Mouse (Mus musculus): Measurements from ENCODE around the gene Itga9. TPM values are rescaled to one million over a fixed set of nuclear protein-coding genes. Genes with fewer than 3 reads are reported as not detected.
A peak's percentile ranks its signal among the peaks of the same experiment; 100 is the strongest.

Gene Itga9
- total RNA-seq, 4 experiments from 2014 or later: 2.8 to 6.1 (median 4.4) TPM

DNA sequence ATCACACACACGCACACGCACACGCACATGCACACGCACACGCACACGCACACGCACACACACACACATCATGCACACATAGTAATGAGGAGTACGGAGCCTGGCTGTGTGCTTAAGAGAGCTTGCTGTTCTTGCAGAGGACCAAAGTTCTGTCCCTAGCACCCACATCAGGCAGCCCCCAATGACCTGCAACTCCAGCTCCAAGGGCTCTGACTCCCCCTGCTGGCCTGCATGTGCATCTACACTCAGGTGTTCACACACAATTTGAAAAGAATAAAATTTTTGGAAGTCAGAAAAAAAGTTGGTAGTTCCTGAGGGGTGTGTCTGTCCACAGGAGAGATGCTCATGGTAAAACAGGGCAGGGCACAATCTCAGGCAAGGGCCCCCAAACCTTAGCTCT lies 209.1 kb downstream of the Itga9 start:
- no peak for DNase-seq (ENCODE audit: low spot score in 2 of 2)

DNA sequence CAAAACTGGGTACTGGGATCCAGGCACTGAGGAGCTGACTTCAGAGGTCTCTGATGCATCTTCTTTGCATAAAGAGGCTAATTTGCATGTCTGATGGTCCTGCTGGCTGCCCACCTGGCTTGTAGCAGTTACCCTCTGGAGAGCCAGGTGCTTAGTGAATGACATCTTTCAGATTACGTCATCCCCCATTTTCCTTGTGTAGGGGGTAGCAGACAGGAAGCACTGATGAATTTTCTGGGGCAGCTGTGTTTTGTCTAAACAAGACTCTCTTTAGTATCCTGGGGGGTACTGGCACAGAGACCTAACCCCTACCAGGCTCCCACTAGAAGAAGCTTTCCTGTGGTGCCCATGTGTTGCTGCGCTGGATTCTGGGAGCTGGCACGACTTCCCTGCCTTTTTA lies 212.0 kb downstream of the Itga9 start:
- no peak for DNase-seq (ENCODE audit: low spot score in 2 of 2)

DNA sequence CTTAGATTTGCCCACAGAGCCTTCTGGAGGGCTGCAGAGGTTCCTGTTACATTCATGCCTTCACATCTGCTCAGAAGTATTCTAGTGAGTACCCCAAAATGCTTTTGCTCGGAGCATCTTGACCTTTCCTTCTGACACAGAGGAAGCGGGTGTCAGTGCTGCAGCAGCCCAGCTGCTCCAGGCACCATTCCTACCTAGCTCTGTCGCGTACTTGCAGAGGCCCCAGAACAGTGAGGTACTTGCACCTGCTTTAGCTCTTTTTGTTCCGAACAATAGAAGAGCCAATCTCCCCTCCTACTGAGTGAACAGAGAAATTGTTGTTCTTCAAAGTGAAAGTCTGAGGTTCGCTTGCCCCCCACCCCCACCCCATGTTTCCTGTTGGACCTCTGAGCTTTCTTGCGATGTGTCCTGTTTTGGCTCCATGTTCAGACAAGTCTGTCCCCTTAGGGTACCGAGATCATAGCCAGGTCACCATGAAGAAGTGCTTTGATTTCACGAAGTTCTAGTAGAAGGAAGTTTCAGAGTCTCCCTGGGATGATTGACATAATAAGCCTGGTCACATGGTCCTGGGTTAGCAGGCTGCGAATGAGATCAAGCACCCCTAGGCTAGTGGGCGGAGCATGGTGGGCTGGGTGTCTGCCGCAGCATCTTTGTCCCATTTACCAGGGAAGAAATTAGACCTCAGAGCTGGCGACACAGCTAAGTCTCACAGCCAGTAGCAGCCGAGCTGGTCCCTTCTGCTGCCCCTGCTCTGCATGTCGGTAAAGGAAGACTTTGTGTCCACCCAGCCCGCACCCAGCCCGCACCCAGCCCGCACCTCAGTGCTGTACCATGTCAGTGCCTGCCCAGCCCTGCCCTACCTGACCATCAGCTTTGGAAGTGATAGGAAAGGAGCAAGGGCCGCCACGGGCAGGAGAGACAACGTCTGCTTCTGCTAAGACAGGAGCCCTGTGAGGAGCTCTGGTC lies 215.0 kb downstream of the Itga9 start:
- DNase-seq (ENCODE audit: low spot score in 2 of 2): no peak

DNA sequence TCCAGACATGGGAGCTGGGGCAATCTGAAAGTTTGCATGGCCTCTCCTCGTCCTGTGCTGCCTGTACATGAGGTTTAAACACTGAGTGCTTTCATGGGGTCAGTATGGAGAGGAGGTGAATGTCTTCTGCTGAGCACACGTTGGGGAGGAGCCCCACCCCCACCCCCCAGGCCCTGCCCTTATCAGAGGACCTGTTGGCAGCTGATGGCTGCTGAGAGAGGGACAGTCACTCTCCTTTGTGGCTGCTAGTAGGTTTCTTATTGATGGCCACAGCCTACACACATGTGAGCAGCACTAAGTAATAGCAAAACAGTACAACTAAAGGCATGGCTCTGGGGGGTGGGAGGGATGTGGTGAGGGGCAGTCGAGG lies 215.7 kb downstream of the Itga9 start:
- no peak for DNase-seq (ENCODE audit: low spot score in 2 of 2)

DNA sequence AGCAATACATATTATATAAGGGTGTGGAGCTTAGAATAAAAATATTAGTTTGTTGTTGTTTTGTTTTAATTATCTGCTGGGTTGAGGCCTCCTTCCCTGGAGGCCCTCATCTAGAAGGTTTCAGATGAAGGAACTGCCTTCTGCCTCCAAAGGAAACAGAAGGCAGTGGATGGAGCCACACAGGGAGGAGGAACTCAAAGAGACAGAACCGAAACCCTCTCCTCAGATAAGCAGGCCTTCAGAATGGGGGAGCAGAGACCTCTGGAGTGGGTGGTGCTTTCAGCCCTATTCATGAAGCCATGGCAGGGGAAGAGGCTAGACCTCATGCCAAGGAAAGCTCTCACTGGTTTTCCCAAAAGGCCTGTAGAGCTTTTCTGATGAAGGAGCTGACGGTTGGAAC lies 216.1 kb downstream of the Itga9 start:
- DNase-seq (ENCODE audit: low spot score in 2 of 2): no peak

DNA sequence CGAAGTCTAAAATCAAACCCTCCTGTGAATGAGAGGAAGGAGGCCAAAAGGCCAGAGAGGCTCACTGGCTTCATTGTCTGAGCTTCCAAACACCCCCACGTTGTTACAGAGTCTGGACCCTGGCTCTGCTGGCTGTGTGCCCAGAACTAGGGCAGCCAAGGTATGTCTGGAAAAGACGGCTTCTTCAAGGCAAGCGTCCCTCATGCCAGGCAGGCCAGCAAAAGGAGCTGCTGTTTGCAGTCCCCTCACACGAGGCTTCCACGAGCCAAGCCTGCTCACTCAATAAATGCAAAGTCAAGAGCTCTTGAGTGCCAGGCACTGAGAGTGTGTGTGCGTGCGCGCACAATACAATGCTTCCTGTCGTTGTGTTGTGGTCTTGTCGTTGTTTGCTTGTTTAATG lies 224.6 kb downstream of the Itga9 start:
- peak in 1 of 2 experiments; percentile 28 for DNase-seq (ENCODE audit: low spot score in 2 of 2)

DNA sequence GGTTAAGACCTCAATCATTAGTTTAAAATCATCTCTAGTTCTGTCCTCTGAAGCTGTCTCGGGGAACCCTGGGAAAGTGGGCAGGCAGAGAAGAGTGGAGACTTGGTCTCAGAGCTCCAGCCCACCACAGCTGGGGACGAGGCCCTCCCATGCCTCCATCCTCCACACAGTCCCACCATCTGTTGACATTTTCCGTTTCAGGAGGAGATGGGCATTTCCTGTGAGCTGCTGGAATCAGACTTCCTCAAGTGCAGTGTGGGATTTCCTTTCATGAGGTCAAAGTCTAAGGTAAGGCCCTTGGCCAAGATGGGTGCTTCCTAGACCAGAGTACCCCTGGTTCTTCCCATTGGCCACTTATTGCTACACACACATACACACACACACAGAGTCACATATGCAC lies 226.0 kb downstream of the Itga9 start:
- DNase-seq (ENCODE audit: low spot score in 2 of 2): no peak

DNA sequence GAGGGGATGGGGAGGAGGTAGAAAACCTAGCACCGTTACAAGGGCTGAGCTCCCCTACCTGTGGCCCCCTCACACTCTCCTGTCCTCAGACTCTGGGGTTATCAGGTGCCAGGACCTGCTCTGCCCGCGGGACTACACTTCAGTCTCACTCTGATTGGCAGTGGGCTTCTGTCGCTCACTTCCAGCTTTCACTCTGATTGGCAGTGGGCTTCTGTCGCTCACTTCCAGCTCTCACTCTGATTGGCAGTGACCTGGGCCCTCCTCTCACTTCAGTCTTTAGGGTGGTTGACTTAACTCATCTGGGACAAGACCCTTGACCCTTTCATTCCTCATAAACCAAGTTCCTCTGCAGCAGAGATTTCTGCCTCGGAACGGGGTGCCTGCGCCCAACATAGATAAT lies 226.9 kb downstream of the Itga9 start:
- DNase-seq (ENCODE audit: low spot score in 2 of 2): no peak

DNA sequence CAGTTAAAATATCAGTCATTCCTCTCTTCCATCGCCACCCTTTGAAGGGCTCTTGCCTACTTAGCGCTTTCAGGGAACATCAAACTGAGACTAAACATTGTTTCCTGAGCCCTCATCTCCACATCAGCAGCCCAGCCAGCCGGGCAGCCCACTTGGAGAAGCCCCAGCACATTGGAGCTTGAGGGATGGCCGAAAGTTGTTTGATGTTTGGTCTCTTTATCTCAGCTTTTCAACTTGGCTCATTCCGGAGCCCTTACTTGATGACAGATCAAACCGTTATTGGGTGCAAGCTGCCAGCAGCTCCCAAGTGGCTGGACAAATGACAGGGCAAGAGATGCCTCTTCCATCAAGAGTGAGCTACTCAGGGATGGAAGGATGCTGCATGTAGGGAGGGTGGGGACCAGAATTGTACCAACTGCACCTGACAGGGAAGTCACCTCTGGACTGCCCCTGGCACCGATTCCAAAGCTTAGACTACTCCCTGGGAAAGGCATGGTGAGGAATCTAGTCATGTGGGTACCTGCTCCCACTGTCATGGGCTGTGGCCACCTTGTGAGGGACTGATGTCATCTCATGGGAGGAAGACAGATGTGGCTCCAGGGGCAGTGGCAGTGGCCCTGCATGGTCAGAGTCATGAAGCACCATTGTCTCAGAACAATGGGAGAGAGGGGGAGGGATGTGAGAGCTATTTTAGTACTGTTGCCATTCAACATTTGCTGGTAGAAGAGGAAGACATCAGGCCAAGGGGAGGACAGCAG lies 232.6 kb downstream of the Itga9 start:
- no peak for DNase-seq (ENCODE audit: low spot score in 2 of 2)

DNA sequence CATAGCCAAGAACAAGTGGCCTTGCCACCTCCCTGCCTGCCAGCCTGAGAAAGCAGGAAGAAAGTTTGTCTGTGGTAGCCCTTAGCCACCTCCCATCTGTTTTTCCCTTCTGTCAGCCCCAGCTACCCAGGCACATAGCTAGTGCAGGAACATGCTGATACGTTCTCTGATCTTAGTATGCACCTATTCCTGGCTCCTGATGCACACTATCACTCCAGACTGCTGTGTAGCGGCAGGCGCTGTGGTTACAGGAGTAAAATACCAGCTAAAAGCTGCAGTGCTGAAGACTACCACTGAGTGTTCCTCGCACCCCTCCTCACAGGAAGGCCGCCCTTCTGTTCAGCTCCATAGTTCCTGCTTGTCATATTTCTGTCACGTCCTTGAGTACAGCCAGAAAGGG lies 234.8 kb downstream of the Itga9 start:
- no peak for DNase-seq (ENCODE audit: low spot score in 2 of 2)

DNA sequence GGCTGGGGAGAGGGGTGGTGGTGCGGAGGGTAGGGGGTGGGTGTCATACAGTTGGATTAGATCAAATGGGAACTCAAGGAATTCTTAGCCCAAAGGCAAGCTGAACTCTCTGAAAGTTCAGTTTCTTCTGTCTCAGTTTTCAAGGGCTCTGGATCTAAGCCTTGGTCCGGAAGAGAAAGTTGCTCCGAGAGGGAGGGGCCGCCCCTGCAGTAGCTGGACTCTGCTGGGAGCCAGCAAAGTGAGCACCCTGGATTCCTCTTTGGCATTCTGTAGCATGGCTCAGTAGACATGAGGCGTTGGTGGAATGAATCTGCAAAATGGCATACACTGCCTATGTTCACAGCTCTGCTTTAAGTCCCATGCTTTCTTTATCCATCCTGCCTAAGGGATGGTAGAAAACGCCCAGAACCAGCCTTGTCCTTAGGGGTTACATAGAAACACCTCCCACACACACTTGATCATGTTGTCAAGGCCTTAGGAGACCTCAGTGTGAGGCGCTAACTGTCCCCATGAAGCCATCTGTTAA lies 235.5 kb downstream of the Itga9 start:
- DNase-seq (ENCODE audit: low spot score in 2 of 2): no peak

DNA sequence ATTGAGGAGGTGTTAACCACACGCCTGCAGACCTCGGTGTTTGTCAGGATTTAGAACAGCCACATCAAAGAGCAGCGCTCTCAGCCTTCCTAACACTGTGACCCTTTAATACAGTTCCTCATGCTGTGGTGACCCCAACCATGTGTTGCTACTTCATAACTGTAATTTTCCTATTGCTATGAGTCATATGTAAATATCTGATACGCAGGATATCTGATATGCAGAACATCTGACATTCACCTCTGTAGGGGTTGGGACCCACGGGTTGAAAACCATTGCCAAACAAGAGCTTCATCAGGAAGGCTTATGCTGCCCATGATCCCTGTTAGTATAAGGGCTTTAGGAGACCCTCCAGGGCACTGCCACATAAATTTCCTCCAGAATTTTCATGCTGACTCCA lies 237.2 kb downstream of the Itga9 start:
- no peak for DNase-seq (ENCODE audit: low spot score in 2 of 2)

DNA sequence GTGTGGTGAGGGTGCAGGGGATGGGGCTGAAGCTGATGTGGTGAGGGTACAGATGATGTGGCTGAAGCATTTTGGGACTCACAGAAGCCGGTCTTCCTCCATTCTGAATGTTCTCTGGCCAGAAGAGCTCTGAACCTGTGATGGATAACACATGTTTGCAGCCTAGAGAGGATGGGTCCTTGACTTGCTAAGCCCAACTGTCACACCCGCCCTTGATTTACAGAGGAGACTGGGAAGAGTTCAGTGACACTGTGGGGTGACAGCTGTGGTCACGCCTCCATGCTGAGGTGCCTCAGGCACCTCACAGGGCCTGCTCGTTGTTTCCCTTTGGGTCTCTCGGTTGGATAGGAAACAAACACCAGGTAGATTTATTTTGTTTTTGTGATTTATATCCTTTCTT lies 238.5 kb downstream of the Itga9 start:
- DNase-seq (ENCODE audit: low spot score in 2 of 2): no peak

DNA sequence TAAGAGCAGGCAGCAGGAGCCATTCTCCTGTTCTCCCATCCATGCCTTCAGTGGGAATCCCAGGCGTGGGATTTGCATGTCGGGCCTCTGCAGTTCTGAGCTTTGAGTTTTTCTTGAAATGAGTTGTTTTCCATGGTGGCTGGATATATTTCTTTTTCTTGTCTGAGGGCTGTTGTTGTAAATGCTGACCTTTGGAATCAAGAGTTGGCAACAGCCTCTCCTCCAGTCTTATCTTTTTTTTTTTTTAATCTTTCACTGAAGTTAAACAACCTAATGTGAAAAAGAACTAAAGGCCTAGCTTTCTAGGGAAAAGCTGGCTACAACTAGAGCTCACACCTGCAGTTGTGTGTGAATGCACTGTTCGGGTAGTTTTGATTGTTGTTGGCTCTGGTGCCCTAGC lies 240.3 kb downstream of the Itga9 start:
- no peak for DNase-seq (ENCODE audit: low spot score in 2 of 2)

DNA sequence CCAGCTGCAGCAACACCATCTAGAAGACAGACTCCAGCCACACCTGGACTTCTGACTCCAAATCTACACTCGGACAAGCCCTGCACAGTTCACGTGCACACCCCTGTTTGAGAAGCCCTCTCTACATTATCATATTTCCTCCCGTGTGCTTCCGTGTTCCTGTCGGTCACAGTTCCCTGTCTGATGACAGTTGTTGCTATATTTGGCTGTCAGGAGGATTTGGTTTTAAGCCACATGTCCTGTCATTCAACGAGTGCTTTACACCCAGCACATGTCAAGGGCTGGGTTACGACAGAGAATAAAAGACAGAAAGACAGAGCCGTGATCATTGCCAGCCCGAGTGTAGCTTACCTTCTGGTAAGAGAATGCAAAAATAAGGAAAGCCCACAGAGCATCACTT lies 250.2 kb downstream of the Itga9 start:
- DNase-seq (ENCODE audit: low spot score in 2 of 2): no peak

DNA sequence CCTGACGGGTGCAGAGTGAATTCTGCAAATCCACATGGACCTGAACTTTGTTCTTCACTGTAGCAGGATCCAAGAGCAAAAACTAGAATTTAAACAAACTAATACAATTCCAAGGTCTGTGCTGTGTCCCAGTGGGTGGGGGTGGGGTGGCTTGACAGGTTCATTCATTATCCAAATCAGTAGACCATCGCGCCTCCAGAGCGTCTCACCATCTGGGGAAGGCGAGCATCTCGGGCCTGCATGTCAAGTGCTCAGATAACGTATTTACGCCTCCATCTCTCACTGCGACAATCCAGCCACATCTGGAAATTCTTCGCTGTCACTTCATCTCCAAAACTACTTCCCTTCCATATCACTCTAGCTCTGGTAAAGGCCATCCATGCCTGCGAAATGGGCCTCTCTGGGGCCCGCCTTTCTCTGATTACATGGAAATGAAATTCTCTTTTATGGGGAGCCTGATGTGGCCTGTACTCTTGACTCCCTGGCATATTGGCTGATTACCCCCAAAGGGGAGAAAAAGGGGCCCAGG lies 254.2 kb downstream of the Itga9 start:
- DNase-seq (ENCODE audit: low spot score in 2 of 2): no peak

DNA sequence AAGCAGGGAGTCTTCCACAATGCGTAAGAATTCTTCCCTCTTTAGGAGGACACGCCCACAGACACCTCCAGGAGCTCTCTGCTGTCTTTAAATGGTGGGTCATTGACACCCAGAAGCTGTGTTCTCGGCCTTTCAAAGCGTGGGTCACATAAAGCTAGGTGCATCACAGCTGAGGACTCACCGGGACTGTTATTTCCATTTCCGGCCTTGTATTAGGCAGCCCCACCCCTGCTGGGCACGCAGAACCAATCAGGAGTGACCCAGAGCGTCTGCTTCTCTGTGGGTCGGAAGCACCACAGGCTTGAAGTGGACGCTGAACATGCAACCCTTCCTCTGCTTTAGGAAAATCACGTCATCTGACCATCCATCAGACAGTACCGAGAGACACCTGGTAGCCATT lies 255.7 kb downstream of the Itga9 start:
- DNase-seq (ENCODE audit: low spot score in 2 of 2): no peak

DNA sequence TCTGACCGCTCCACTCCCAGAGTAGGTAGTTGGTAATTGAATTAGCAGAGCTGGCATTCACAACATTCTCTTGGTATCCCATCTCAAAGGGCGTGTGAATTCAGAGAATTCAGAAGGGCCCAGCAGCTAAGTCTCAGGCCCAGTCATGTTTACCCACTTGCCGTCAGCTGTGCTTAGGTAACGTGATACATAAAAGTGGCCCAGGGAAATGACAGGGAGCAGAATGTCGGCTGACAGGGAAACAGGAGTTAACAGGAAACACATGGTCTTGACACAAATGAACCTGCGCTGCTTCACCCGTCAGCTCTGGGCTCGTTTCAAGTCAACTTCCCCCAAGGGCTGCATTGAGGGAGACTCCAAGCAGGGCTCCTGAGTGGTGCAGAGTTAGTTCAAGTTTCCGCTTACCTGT lies 256.4 kb downstream of the Itga9 start:
- DNase-seq (ENCODE audit: low spot score in 2 of 2): no peak

DNA sequence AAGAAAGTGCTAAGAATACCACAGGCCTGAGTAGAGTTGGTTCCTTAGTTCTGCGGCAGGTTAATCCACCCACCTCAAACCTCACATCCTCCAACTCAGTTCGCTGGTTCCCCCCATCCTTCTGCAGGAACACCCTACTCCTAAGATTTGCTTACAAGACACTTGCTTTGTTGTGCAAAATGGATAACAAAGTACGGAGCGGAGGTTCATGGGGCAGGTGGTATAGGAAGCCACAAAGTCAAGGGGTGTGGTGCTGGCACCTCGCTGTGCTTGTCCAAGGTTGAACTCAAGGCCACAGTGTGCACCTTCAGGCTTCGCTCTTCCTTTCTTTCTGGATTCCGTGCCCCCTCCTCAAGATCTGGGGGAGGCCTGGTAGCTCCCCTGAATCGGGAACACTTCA lies 257.0 kb downstream of the Itga9 start:
- DNase-seq (ENCODE audit: low spot score in 2 of 2): no peak

DNA sequence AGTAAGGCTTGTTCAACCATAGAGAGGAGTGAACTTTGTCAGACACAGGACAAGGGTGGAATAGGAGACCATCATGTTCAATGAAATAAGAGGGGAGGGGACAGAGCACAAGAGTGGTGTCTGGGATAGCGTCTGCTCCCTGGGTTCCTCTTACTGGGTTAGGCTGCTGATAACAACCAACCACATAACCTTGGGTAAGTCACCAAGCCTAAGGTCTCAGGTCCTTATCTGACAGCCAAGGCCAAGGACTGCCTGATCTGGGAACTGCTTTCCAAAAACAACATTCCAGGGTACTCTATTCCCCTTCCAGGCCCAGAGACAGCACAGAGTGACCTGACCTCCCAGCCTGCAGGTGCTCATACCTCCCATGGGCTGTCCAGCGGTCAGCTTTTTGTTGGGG lies 260.5 kb downstream of the Itga9 start:
- DNase-seq (ENCODE audit: low spot score in 2 of 2): no peak

DNA sequence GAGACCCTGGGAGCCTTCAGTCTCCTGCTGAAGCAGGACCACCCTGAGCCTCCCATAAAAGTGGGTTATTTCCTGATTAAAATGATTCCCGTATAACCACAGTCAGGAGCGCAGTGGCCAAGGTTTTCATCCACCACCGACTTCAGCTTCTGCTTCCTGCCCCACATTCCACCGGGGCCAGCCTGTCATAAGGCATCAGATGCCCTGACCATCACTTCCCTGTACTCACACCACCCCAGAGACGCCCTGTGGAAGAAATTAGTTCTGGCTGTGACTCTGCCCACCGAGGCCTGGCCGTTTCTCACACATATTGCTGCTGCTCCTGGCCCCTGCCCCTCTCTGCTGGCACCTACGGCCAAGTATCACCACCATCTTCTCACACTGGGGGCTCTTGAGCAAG lies 261.4 kb downstream of the Itga9 start:
- no peak for DNase-seq (ENCODE audit: low spot score in 2 of 2)

DNA sequence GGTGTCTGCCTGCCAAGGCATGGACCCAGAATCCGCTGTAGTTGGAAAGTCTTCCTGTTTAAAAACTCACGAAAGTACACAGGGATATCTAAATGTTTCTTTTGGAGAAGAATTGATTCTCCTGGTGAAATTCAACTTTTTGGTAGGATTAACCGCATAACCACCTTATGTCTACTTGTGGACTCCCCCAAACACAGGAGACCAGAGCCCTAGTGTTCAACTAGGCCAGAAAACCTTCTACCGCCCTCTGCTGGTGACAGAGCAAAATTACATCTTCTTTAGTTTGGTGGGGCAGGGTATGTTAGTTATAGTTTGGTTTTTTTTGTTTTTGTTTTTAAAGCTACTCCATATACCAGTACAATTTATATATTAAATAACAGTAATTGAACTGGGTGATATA lies 264.6 kb downstream of the Itga9 start:
- DNase-seq (ENCODE audit: low spot score in 2 of 2): no peak

Measured in gastrocnemius, adult 8-10 months (tissue).